Comparison of ENCODE assay signal across 8 mouse cellular contexts in genomic region chr10:86331681-86332281, GRCm38 (mm10). TPM values are rescaled to one million over a fixed set of nuclear protein-coding genes. Genes with fewer than 3 reads are reported as not detected.
DNase-seq lines count a peak whose midpoint lies in the region; ATAC-seq lines count a peak whose summit lies in the region.

No protein-coding gene starts in this region.

- no peak overlapping the region for H3K4me3 ChIP-seq in hindbrain, embryonic 13.5 days
- no peak overlapping the region for H3K4me3 ChIP-seq in hindbrain, embryonic 12.5 days
- H3K4me3 ChIP-seq in heart, embryonic 15.5 days = no peak overlapping the region

- 64% methylated on average over 7 of the region's 7 CpGs for WGBS in hindbrain, embryonic 13.5 days
- WGBS in hindbrain, embryonic 12.5 days = 61% methylated on average over 7 of the region's 7 CpGs
- 28% methylated on average over 7 of the region's 7 CpGs for WGBS in heart, embryonic 15.5 days

- ATAC-seq in hindbrain, embryonic 13.5 days (ENCODE audit: low FRiP score) = no peak
- ATAC-seq in hindbrain, embryonic 12.5 days (ENCODE audit: low FRiP score) = no peak
- 0 out of 2 replicates have a peak, but pooled peaks have one; percentile 12 for ATAC-seq in heart, embryonic 15.5 days (replicated peaks; ENCODE audit: insufficient number of reproducible peaks, insufficient read depth, low FRiP score, low read depth)
- ATAC-seq in megakaryocyte progenitor cell, adult 5-6 weeks (replicated peaks; ENCODE audit: poor library complexity) = no peak

- no peaks in the 10 kb centered on the region for H3K36me3 ChIP-seq in hindbrain, embryonic 13.5 days
- no peaks in the 10 kb centered on the region for H3K36me3 ChIP-seq in hindbrain, embryonic 12.5 days
- no peaks in the 10 kb centered on the region for H3K36me3 ChIP-seq in heart, embryonic 15.5 days

- H3K27ac ChIP-seq in hindbrain, embryonic 13.5 days = 0 out of 2 replicates have a peak overlapping the region, but pooled peaks have one; percentile 15
- no peak overlapping the region for H3K27ac ChIP-seq in hindbrain, embryonic 12.5 days
- peak overlapping the region; percentile 77 for H3K27ac ChIP-seq in heart, embryonic 15.5 days

- no peaks in the 10 kb centered on the region for H3K9me3 ChIP-seq in hindbrain, embryonic 13.5 days
- no peaks in the 10 kb centered on the region for H3K9me3 ChIP-seq in hindbrain, embryonic 12.5 days (replicated peaks)
- no peaks in the 10 kb centered on the region for H3K9me3 ChIP-seq in heart, embryonic 15.5 days (replicated peaks)

- no peak overlapping the region for H3K4me2 ChIP-seq in hindbrain, embryonic 13.5 days
- no peak overlapping the region for H3K4me2 ChIP-seq in hindbrain, embryonic 12.5 days (replicated peaks)
- H3K4me2 ChIP-seq in heart, embryonic 15.5 days = 0 out of 2 replicates have a peak overlapping the region, but pooled peaks have one; percentile 10

- no peak overlapping the region for H3K9ac ChIP-seq in hindbrain, embryonic 13.5 days
- H3K9ac ChIP-seq in hindbrain, embryonic 12.5 days = no peak overlapping the region
- no peak overlapping the region for H3K9ac ChIP-seq in heart, embryonic 15.5 days

- DNase-seq in brain, adult 2 months (ENCODE audit: low read depth, low spot score) = peak; percentile 41
- DNase-seq in kidney, postnatal 4 days = peak; percentile 60 to 71
- no peak for DNase-seq in frontal cortex, postnatal 10 days (ENCODE audit: low spot score in 2 of 2)
- DNase-seq in right cerebral cortex, postnatal 25 days = no peak

- no peaks in the 10 kb centered on the region for H3K27me3 ChIP-seq in hindbrain, embryonic 13.5 days
- no peaks in the 10 kb centered on the region for H3K27me3 ChIP-seq in hindbrain, embryonic 12.5 days
- no peaks in the 10 kb centered on the region for H3K27me3 ChIP-seq in heart, embryonic 15.5 days

- H3K4me1 ChIP-seq in hindbrain, embryonic 13.5 days (replicated peaks) = peaks cover 12% of the 10 kb centered on the region
- peaks cover 21% of the 10 kb centered on the region for H3K4me1 ChIP-seq in hindbrain, embryonic 12.5 days
- H3K4me1 ChIP-seq in heart, embryonic 15.5 days (replicated peaks) = peaks cover 76% of the 10 kb centered on the region

RNA-seq across cellular contexts. Expression of gene Timp3, which starts 31.6 kb away (rescaled TPM):
- polyA plus RNA-seq in hindbrain, embryonic 13.5 days (2015; fragmentation: Nextera tagmentation; extraction: Ambion mirVana) = 32.3 and 37.1 TPM in 2 replicates
- polyA plus RNA-seq in hindbrain, embryonic 12.5 days (2016; fragmentation: Nextera tagmentation; extraction: Ambion mirVana) = 42.3 and 46.1 TPM in 2 replicates
- 78.8 and 81.2 TPM in 2 replicates for polyA plus RNA-seq in heart, embryonic 15.5 days (2015; fragmentation: Nextera tagmentation; extraction: Ambion mirVana)
- total RNA-seq in megakaryocyte progenitor cell, adult 5-6 weeks (2015) = 0.27 and 0.64 TPM in 2 replicates
- 0.04 and 0.27 TPM in 2 replicates for total RNA-seq in megakaryocyte progenitor cell, adult 5-6 weeks (2017)

Comparison
In these comparisons a context has a peak if more than half of its experiments do, and no peak if none do; other contexts are left out.
1. DNase-seq: peak in brain, adult 2 months (single experiment) and kidney, postnatal 4 days (2 of 2); none in frontal cortex, postnatal 10 days (0 of 2) and right cerebral cortex, postnatal 25 days (single experiment).